Mouse (Mus musculus) thymus, postnatal 10 days (tissue): ENCODE data around the gene Ppcdc.
A peak's percentile ranks its signal among the peaks of the same experiment; 100 is the strongest.

Experiments
- DNase-seq, 2 experiments: peaks; one replicate each; pipeline ENCODE4 v3.0.0; 2021; ENCODE audit warnings: low spot score in 2 of 2

The Ppcdc gene

GRCm38 (mm10) chr9:57354377-57355183 lies 85.3 kb downstream of the Ppcdc start:
- no peak for DNase-seq

- DNase-seq: peak in 1 of 2 experiments; percentile 62
Observed at GRCm38 (mm10) chr9:57351277-57351676, 88.6 kb downstream of the Ppcdc start.

DNA sequence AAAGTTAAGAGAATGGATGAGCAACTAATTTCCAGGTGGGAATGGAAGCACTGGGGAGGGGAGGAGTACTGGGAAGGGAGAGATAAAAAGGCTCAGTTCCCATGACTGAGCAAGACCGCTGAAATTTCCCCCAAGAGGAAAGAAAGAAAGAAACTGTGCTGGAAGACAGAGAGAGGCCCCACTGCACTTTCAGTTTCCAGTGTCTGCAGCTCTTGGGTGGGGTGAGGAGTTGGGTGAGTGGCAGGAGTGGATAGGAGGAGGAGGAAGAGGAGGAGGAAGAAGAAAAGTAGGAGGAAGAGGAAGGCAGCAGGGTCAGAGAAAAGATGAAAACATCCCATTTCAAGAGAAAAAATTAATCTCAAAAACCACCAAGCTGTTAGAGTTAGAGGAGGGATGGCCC lies 94.0 kb downstream of the Ppcdc start:
- DNase-seq: no peak

DNA sequence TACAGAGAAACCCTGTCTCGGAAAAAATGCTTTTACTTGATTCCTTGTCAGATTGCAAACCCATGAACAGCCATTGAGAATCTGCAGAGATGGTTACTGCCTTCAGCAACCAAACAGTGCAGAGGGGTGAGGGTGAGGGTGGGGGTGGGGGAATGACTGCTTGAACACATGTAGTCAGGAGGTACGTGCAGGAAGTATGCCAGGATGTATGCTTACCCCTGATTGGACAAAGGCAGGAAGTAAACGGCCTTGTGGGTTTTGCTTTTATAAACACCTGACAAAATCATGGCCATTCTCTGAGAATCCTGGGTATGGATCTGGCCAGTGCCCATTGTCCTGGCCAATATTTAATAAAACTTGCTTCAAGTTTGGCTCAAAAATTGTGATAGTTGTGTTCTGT lies 96.2 kb downstream of the Ppcdc start:
- peak in 1 of 2 experiments; percentile 26 for DNase-seq

DNA sequence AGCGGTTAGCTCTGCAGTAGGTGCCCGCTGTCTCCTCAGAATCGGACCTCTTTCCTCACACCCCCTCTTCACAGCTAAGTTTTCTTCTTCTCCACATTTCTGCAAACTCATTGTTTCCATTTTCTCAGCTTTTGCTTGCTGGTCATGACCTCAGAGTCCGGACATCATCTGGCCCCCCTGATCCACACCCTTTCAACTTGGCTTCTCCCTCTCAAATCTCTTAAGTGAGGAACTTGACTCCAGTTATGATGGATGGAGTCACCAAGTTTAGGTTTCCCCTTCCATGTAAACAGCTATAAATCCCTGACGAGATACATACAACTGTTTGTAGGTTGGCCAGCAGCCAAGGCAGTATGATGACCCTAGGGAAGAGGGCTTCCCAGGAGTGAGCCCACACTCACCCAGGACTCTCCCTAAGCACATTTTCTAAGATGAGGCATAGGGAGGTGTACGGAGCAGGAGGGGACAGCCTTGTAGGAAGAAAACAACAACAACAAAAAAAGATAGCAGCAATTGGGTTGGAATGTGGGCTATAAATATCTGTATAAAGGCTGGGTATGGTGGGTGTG lies 96.9 kb downstream of the Ppcdc start:
- DNase-seq: no peak

DNA sequence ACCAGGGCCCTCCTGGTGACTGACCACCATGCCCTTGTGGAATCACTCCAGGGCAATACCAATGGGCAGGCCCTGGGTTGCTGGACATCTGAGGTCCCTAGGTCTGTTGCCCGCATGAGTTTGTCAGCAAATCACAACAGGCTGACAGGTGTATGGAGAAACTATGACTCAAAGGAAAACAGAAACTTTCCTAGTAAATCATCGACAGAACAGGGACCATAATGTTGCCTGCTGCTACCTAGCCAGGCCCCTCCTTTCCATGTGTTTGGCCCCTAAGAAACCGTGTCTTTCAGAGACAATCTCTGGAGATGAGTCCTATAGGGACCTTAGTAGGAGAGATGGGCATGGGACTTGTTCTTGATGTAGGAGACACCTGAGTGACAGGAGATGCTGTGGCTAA lies 97.7 kb downstream of the Ppcdc start:
- no peak for DNase-seq

- no peak for DNase-seq
Observed at GRCm38 (mm10) chr9:57340361-57340760, 99.6 kb downstream of the Ppcdc start.

- DNase-seq: peak; percentile 78 to 85
Observed at GRCm38 (mm10) chr9:57339577-57340210, 100.2 kb downstream of the Ppcdc start.

DNA sequence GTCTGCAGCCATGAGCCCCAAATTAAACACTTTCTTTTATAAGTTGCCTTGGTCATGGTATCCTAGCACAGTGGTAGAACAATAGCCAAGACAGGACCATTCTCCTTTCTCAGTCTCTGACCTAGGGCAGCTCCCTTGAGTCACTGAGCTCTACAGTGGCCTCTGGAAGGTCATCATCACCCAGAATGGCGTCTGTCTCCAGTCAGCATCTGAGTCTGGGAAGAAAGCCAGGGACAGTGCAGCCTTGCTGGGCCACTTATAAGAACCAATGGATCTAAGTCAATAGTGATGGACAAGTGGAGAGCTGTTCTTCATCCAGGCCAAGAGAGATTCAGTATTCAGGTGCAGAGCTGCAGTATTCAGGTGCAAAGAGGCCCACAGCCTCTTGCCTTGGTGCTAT lies 101.2 kb downstream of the Ppcdc start:
- DNase-seq: no peak
